In genomic region chr12:46780983-46781382, GRCm38 (mm10) we compare ENCODE assay signal across 24 mouse cellular contexts. TPM values are rescaled to one million over a fixed set of nuclear protein-coding genes. Genes with fewer than 3 reads are reported as not detected.
A peak's percentile ranks its signal among the peaks of the same experiment; 100 is the strongest.
DNase-seq lines count a peak whose midpoint lies in the region; TF ChIP-seq lines count a peak whose summit lies in the region.
"Had no signal": no experiment of that assay in that cellular context is flagged by ENCODE, and none has a peak within 500 bp of the region (broad histone marks: within the 10 kb centered on the region; RNA-seq: fewer than 3 reads in every experiment).

No protein-coding gene starts in this region.

- no peak for TF ChIP-seq CTCF in MEL (IDR thresholded peaks at IDR 0.05 in 2 of 3, conservative IDR thresholded peaks at IDR 0.05 in 1 of 3; ENCODE audit: control insufficient read depth in 1 of 3, insufficient read depth in 1 of 3, low read depth in 2 of 3, low read length in 3 of 3, poor library complexity in 1 of 3, severe bottlenecking in 1 of 3)

- DNase-seq in 3T3-L1 (ENCODE audit: low read depth, low spot score) (peak; percentile 63), ES-E14 (ENCODE audit: low read depth, low spot score) (no peak), MEL (ENCODE audit: low read depth, low spot score) (no peak)
- peak; percentile 42 for DNase-seq in brain, adult 2 months (ENCODE audit: low read depth, low spot score)
- no peak for DNase-seq in ovary, adult 18-20 months (ENCODE audit: low spot score)
- no peak for DNase-seq in testis, postnatal 14 days (ENCODE audit: low spot score)
- DNase-seq in hindbrain, embryonic 10.5 days (ENCODE audit: low spot score): no peak
- DNase-seq: adrenal gland, adult 8-10 months; adrenal gland, postnatal 14 days; adrenal gland, postnatal 36 days; B cell, adult 2 months; cerebellum, adult 11 months; cerebellum, adult 8-10 months; cerebellum, adult 9-11 months; cerebellum, postnatal 36 days; embryo, embryonic 11 days had no signal

- no peaks in the 10 kb centered on the region for H3K9me3 ChIP-seq in ES-E14 (ENCODE audit: control insufficient read depth, insufficient read depth, low read depth, low read length)
- no peaks in the 10 kb centered on the region for H3K9me3 ChIP-seq in MEL (replicated peaks; ENCODE audit: insufficient read depth, low read length)
- H3K9me3 ChIP-seq in hindbrain, embryonic 10.5 days: no peaks in the 10 kb centered on the region
- H3K9me3 ChIP-seq: embryonic facial prominence, embryonic 13.5 days; embryonic facial prominence, embryonic 15.5 days; forebrain, embryonic 10.5 days; forebrain, embryonic 12.5 days had no signal

- in situ Hi-C loops in ES-E14 (cut with MboI; ENCODE audit: low sequenced_read_pairs in 2 of 2, unreplicated experiment in 2 of 2): no loop called here

- WGBS in hindbrain, embryonic 10.5 days: 88% methylated on average over 2 of the region's 2 CpGs

- no peak overlapping the region for H3K4me3 ChIP-seq in ES-E14 (ENCODE audit: insufficient read depth in 1 of 2, low read depth in 1 of 2, low read length in 2 of 2, poor library complexity in 1 of 2, severe bottlenecking in 1 of 2)
- H3K4me3 ChIP-seq in MEL (ENCODE audit: control insufficient read depth in 1 of 2, insufficient read depth in 1 of 2, low read depth in 2 of 2, low read length in 2 of 2): no peak overlapping the region
- no peak overlapping the region for H3K4me3 ChIP-seq in hindbrain, embryonic 10.5 days
- H3K4me3 ChIP-seq: embryonic facial prominence, embryonic 13.5 days; embryonic facial prominence, embryonic 15.5 days; erythroblast, embryonic 14.5 days; forebrain, embryonic 10.5 days; forebrain, embryonic 12.5 days had no signal

- H3K36me3 ChIP-seq in ES-E14 (ENCODE audit: control insufficient read depth, insufficient read depth, low read length, poor library complexity, severe bottlenecking) (no peaks in the 10 kb centered on the region), MEL (ENCODE audit: control insufficient read depth in 1 of 2, insufficient read depth in 2 of 2, low read length in 2 of 2) (no peaks in the 10 kb centered on the region; a peak in 1 of 4 replicates)
- 0 out of 2 replicates have a peak, but pooled peaks cover 2% of the 10 kb centered on the region for H3K36me3 ChIP-seq in hindbrain, embryonic 10.5 days
- H3K36me3 ChIP-seq: embryonic facial prominence, embryonic 13.5 days; embryonic facial prominence, embryonic 15.5 days; forebrain, embryonic 10.5 days; forebrain, embryonic 12.5 days had no signal

- no peak for TF ChIP-seq EP300 in MEL (IDR thresholded peaks at IDR 0.05; ENCODE audit: low read depth in 1 of 2, low read length in 2 of 2)

- H3K27me3 ChIP-seq in MEL (ENCODE audit: control insufficient read depth in 1 of 2, insufficient read depth in 2 of 2, low read length in 2 of 2): no peaks in the 10 kb centered on the region
- no peaks in the 10 kb centered on the region for H3K27me3 ChIP-seq in hindbrain, embryonic 10.5 days (ENCODE audit: insufficient read depth, poor library complexity, severe bottlenecking)
- H3K27me3 ChIP-seq: CH12.LX; embryonic facial prominence, embryonic 13.5 days; embryonic facial prominence, embryonic 15.5 days; forebrain, embryonic 12.5 days; Patski had no signal

- no peaks in the 10 kb centered on the region for H3K4me1 ChIP-seq in ES-E14 (ENCODE audit: control insufficient read depth in 2 of 2, insufficient read depth in 2 of 2, low read length in 2 of 2, poor library complexity in 1 of 2)
- H3K4me1 ChIP-seq in MEL (ENCODE audit: control insufficient read depth in 1 of 2, insufficient read depth in 2 of 2, low read length in 2 of 2): 0 out of 4 replicates have a peak, but pooled peaks cover 0 to 2% of the 10 kb centered on the region in 2 experiments
- no peaks in the 10 kb centered on the region for H3K4me1 ChIP-seq in hindbrain, embryonic 10.5 days (replicated peaks)
- H3K4me1 ChIP-seq: embryonic facial prominence, embryonic 13.5 days; embryonic facial prominence, embryonic 15.5 days had no signal

- H3K9ac ChIP-seq in ES-E14 (ENCODE audit: insufficient read depth, low read depth, low read length, poor library complexity, severe bottlenecking): no peak overlapping the region
- no peak overlapping the region for H3K9ac ChIP-seq in MEL (ENCODE audit: control insufficient read depth, low read depth, low read length, poor library complexity, severe bottlenecking)
- H3K9ac ChIP-seq: embryonic facial prominence, embryonic 13.5 days; embryonic facial prominence, embryonic 15.5 days; forebrain, embryonic 12.5 days had no signal

- no peak for TF ChIP-seq RAD21 in MEL (IDR thresholded peaks at IDR 0.05; ENCODE audit: low read depth, low read length)

- H3K79me2 ChIP-seq in MEL (ENCODE audit: control insufficient read depth, insufficient read depth, low read length, poor library complexity): no peaks in the 10 kb centered on the region

- H3K27ac ChIP-seq in ES-E14 (ENCODE audit: insufficient read depth, low read depth, low read length, poor library complexity, severe bottlenecking) (no peak overlapping the region), MEL (ENCODE audit: control insufficient read depth, low read depth, low read length) (no peak overlapping the region)
- H3K27ac ChIP-seq in hindbrain, embryonic 10.5 days: no peak overlapping the region
- H3K27ac ChIP-seq: embryonic facial prominence, embryonic 13.5 days; embryonic facial prominence, embryonic 15.5 days; forebrain, embryonic 10.5 days; forebrain, embryonic 12.5 days had no signal

- TF ChIP-seq POLR2A in MEL (IDR thresholded peaks at IDR 0.05; ENCODE audit: control insufficient read depth in 1 of 2, insufficient read depth in 1 of 2, low read depth in 1 of 2, low read length in 2 of 2, poor library complexity in 1 of 2): no peak

TF ChIP-seq in ES-E14, 5 proteins besides CTCF, POLR2A, EP300 and RAD21:
- TF ChIP-seq HCFC1 (IDR thresholded peaks at IDR 0.05; ENCODE audit: borderline replicate concordance, insufficient read depth, low read length): no peak
- TF ChIP-seq MAFK (IDR thresholded peaks at IDR 0.05; ENCODE audit: insufficient read depth, low read depth, low read length): 0 out of 2 replicates have a peak, but pooled peaks have one; percentile 19
TF ChIP-seq in ES-E14: peak in this region for 1.

TF ChIP-seq in MEL, 35 proteins besides CTCF, POLR2A, EP300 and RAD21:
- TF ChIP-seq UBTF (IDR thresholded peaks at IDR 0.05; ENCODE audit: borderline replicate concordance, insufficient read depth, low read depth, low read length) (no peak), MAFK (IDR thresholded peaks at IDR 0.05; ENCODE audit: borderline replicate concordance, low read depth, low read length) (peak; percentile 39; the same call in 1 of the 2 replicates)

RNA-seq across cellular contexts. Expression of gene Nova1, which starts 37.7 kb away (rescaled TPM):
- total RNA-seq in ES-E14 (2012; rRNA removed) (1.6 and 2.3 TPM in 2 replicates), MEL (2012; rRNA removed) (0.42 and 0.46 TPM in 2 replicates)
- polyA plus RNA-seq in MEL (2012; ENCODE audit: insufficient read depth in 1 of 2, insufficient read length in 2 of 2, low read depth in 1 of 2, low replicate concordance in 2 of 2, missing spikeins in 1 of 2): 1 to 10 TPM in 1 of 2 experiments, not detected in 1; 2.3 TPM
- polyA plus RNA-seq in hindbrain, embryonic 10.5 days (2016; fragmentation: Nextera tagmentation; extraction: Ambion mirVana): 9.9 and 17.6 TPM in 2 replicates
- total RNA-seq: CH12.LX had no signal
- polyA plus RNA-seq: activated CD4-positive, CD25-positive, alpha-beta regulatory T cell, adult 4 months; erythroblast, embryonic 14.5 days had no signal

Comparison
In these comparisons a context has a peak if more than half of its experiments do, and no peak if none do; other contexts are left out.
1. DNase-seq: peak in 3T3-L1 (single experiment) and brain, adult 2 months (single experiment); none in ES-E14 (single experiment), MEL (single experiment), ovary, adult 18-20 months (single experiment), testis, postnatal 14 days (single experiment) and hindbrain, embryonic 10.5 days (single experiment).